Mouse (Mus musculus) limb, embryonic 11.5 days (tissue): ENCODE data around the gene Gm20696. TPM values are rescaled to one million over a fixed set of nuclear protein-coding genes. Genes with fewer than 3 reads are reported as not detected.

Experiments
- ATAC-seq: fragments of 200-750 bp; cut with Nextera tagmentation; 2 replicates; pipeline ENCODE4 v1.8.0; 2017; ENCODE audit warnings: low read depth; ENCODE audit not compliant: insufficient number of reproducible peaks, low FRiP score, low TSS enrichment
- DNase-seq: peaks from one replicate; pipeline ENCODE4 v3.0.0-alpha.2; 2015; ENCODE audit warnings: low spot score
- H3K27ac ChIP-seq: fragments of 300-500 bp; sonication (generic); replicated peaks from 2 replicates; pipeline ENCODE4 v1.5.1; 2014; ENCODE audit warnings: low read depth, mild to moderate bottlenecking, low read length
- H3K27me3 ChIP-seq: fragments of 300-500 bp; sonication (generic); 2 replicates; pipeline ENCODE4 v1.6.1; 2014; ENCODE audit warnings: mild to moderate bottlenecking, low read length, mixed read lengths; ENCODE audit not compliant: control insufficient read depth, insufficient read depth
- H3K36me3 ChIP-seq: fragments of 300-500 bp; sonication (generic); 2 replicates; pipeline ENCODE4 v1.6.1; 2014; ENCODE audit warnings: mild to moderate bottlenecking, low read length, moderate library complexity, mixed read lengths; ENCODE audit not compliant: control insufficient read depth, insufficient read depth
- H3K4me1 ChIP-seq: fragments of 300-500 bp; sonication (generic); 2 replicates; pipeline ENCODE4 v1.6.1; 2014; ENCODE audit warnings: low read length, mixed read lengths; ENCODE audit not compliant: control insufficient read depth, insufficient read depth
- H3K4me2 ChIP-seq: fragments of 300-500 bp; sonication (generic); 2 replicates; pipeline ENCODE4 v1.6.1; 2014; ENCODE audit warnings: low read depth, mild to moderate bottlenecking, moderate library complexity; ENCODE audit not compliant: severe bottlenecking
- H3K4me3 ChIP-seq: fragments of 300-500 bp; sonication (generic); 2 replicates; pipeline ENCODE4 v1.5.1; 2014; ENCODE audit warnings: low read depth, low read length
- H3K9ac ChIP-seq: fragments of 300-500 bp; sonication (generic); 2 replicates; pipeline ENCODE4 v1.6.1; 2014; ENCODE audit warnings: mild to moderate bottlenecking, low read length
- H3K9me3 ChIP-seq: fragments of 300-500 bp; sonication (generic); 2 replicates; pipeline ENCODE4 v1.6.1; 2016; ENCODE audit warnings: low read length; ENCODE audit not compliant: control insufficient read depth
- WGBS: fragments of 180-500 bp; shearing (Covaris S2); extraction: QIAGEN DNeasy Blood & Tissue Kit; methylation state at CpG from one replicate; pipeline ENCODE4 v1.1.7; 2014; 5-methylcytosine and 5-hydroxymethylcytosine counted together
- polyA plus RNA-seq: library from polyadenylated mRNA; unstranded; fragments of >200 nt; fragmentation: Nextera tagmentation; extraction: Ambion mirVana; gene quantifications from 2 replicates; pipeline ENCODE4 v1.2.1, GENCODE M21; 2014

The Gm20696 gene
- polyA plus RNA-seq, 1 experiment from 2014 or later, result 4.0 TPM

DNA sequence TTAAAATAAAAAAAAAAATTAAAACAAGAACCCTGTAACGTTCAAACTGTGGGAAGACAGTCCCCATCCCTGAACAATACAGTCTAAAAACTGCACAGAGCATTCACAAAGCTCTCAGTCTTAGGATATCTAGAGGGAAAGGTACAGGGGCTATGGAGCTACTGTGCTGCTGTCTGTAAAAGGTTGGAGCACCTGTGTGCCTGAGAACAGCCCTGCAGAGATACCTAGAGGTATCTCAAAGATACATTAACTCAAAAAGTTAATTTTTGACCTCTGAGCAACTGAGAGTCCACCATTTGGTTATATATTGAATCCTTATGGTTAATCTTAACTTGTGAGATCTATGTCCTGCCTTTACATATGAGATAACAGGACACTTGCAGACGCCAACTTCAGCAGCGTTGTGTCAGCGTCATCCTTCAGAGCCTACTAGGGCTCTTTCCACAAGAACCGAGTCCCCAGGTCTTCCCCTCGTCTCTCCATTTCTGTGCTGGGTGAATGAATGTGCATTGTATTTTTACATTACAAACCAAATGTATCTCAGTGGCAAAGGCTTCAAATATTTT, 174.5 kb downstream of the Gm20696 start:
- WGBS, result 84% methylated on average over 6 of the region's 6 CpGs
- Histone ChIP-seq H3K4me3 (no peak overlapping the region), H3K27ac (no peak overlapping the region), H3K27me3 (no peaks in the 10 kb centered on the region), H3K9me3 (no peaks in the 10 kb centered on the region), H3K4me1 (peaks cover 4% of the 10 kb centered on the region), H3K4me2 (no peak overlapping the region), H3K36me3 (no peaks in the 10 kb centered on the region), H3K9ac (no peak overlapping the region)
- no peak for DNase-seq
- ATAC-seq, result no peak

DNA sequence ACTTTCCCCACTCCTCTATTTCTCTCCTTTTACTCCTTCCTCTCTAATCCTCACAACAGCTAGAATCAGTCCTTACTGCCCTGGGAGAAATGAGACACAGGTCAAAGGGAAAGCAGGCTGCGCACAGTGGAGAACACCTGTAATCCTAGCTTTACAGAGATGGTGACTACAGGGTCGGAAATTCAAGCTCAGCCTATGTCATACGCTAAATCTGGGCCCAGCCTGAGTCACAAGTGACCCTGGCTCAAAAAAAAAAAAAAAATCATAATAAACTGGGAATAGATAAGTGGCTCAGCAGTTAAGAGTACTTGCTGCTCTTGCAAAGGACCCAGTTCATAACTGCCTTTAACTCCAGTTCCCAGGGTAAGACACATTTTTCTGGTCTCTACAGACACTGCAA, 175.5 kb downstream of the Gm20696 start:
- Histone ChIP-seq H3K36me3 (no peaks in the 10 kb centered on the region), H3K27ac (no peak overlapping the region), H3K4me3 (no peak overlapping the region), H3K4me1 (peaks cover 4% of the 10 kb centered on the region), H3K9me3 (no peaks in the 10 kb centered on the region), H3K4me2 (no peak overlapping the region), H3K27me3 (no peaks in the 10 kb centered on the region), H3K9ac (no peak overlapping the region)
- 77% methylated on average over 3 of the region's 3 CpGs for WGBS
- ATAC-seq, result no peak
- no peak for DNase-seq

DNA sequence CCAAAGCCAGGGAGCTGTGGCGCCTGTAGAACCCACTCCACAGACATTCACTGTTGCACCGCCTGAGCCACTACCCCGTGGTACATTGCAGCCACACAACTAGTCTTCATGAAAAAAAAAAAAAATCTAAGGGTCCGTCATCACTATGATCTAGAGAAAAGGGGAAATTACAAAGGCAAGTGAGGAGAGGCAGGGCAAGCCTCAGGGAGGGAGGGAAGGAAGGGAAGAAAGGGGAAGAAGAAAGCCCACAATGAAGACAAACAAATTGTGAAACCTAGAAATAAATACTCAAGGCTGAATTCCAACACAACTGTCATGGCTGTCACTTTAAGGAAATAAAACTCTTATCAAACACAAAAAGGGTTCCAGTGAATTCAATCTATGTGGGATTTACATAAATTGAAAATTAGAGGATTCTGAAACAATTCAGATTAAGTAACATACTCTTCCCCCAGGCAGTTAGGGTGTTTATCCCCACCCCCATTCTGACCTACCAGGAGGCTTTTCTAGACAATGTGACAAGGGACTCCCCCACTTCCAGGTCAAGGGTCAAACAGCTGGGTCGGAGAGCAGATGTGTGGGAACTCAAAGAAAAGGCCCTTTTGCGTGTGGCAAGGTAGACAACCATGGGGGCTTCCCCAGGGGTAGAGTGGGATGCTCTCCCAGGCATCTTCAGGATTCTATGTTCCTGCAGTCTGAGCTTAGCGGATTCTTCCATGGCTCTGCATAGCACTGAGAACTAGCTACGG, 176.5 kb downstream of the Gm20696 start:
- no peak for ATAC-seq
- WGBS, result 78% methylated on average over 8 of the region's 8 CpGs
- no peak overlapping the region for H3K4me3 ChIP-seq

DNA sequence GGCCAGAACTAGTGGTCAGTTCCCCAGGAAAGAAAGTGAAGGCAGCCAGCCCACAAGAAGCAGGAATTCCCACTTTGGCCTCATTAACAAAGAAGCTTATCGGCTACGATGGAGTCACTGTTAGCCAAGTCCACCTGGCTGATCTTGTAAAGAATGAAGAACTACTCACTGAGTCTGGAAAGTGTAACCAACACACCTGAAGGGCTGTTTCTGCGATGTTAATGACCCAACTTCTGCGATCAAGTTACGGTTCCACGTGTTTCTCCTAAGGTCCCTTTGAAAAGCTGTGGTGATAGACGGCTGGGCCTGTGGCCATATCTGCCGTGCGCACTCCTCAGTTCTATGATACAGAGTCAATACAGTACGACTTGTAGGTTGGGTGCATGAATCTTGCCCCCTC, 177.2 kb downstream of the Gm20696 start:
- no peak overlapping the region for H3K4me3 ChIP-seq
- 54% methylated on average over 10 of the region's 10 CpGs for WGBS
- DNase-seq, result no peak
- no peaks in the 10 kb centered on the region for H3K27me3 ChIP-seq
- ATAC-seq, result no peak
- H3K27ac ChIP-seq, result no peak overlapping the region
- no peaks in the 10 kb centered on the region for H3K9me3 ChIP-seq
- H3K4me1 ChIP-seq, result peaks cover 16% of the 10 kb centered on the region
- H3K9ac ChIP-seq, result no peak overlapping the region
- no peaks in the 10 kb centered on the region for H3K36me3 ChIP-seq
- H3K4me2 ChIP-seq, result no peak overlapping the region

More for the DNA sequence above, 176.5 kb downstream of the Gm20696 start:
- Histone ChIP-seq H3K27ac (no peak overlapping the region), H3K4me2 (no peak overlapping the region), H3K27me3 (no peaks in the 10 kb centered on the region), H3K9me3 (no peaks in the 10 kb centered on the region), H3K4me1 (peaks cover 12% of the 10 kb centered on the region), H3K9ac (no peak overlapping the region), H3K36me3 (no peaks in the 10 kb centered on the region)
- no peak for DNase-seq

DNA sequence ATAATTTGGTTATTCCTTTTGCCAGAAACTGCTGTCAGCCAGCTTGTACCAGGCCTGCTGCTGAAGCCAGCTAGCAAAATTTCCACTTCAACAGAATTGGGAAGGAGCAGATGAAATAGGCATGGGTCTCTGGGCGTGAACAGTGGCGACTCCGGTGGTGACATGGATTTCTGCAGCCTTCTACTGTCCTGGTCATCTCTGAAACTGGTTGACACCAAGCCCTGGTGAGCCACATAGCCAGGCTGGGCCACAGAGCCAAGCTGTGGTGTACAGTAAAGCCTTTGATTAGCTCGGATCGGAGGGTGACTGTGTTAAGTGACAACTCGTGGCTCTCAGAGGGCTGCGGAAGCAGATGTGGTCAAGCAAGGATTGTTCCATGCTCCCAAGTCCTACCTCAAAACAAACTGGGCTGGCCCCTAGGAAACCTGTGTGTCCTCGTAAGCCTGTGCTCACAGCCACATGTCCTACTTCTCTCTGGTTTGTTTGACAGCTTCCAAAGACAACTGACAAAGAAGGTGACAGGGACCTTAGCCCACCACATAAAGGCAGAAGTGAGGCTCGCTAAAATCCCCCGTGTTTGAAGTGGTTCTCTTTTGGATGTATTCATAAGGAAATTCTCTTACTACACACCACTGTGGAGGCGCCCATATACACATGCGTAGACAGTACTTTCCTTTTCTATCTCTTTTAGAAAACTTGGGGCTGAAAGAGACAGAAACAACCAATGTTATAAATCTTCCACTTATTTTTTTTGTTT, 180.5 kb downstream of the Gm20696 start:
- Histone ChIP-seq H3K27me3 (no peaks in the 10 kb centered on the region), H3K4me3 (no peak overlapping the region), H3K4me2 (peak overlapping the region; percentile 38; the same call in 1 of the 2 replicates), H3K9me3 (no peaks in the 10 kb centered on the region), H3K9ac (no peak overlapping the region), H3K27ac (no peak overlapping the region; the same call in 1 of the 2 replicates), H3K36me3 (no peaks in the 10 kb centered on the region), H3K4me1 (peaks cover 28% of the 10 kb centered on the region)
- DNase-seq, result peak; percentile 40
- no peak for ATAC-seq
- 66% methylated on average over 12 of the region's 12 CpGs for WGBS

DNA sequence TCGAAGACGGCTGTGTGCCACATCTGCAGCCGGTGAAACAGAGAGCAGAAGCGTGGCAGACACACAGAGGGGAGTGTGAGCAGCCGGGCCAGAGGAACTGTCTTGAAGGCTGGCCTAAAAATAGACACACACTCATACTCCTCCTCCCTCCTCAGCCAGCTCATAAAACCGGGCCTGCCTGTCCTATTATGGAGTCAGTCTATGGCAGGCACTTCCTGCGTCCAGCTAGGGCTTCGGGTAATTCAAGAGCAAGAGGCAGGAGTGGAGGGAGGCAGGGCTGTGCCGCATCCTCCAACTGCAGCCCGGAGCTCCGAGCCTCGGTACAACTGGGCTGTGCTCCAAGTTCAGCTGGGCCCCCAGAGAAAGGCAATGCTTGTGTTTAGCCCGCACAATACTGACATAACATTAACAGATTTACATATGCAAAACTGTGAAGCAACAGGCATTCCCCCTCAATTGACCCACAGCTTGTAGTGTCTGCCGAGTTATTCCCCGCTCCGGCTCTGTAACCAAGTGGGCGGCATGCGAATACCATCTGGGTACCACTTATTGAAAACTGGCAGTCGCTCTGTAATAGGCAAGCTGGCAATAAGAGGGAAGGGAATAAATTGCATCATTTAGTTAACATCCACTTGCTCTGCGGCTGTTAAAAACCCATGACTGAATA, 181.2 kb downstream of the Gm20696 start:
- 23% methylated on average over 20 of the region's 20 CpGs for WGBS
- peak overlapping the region; percentile 27; the same call in 1 of the 2 replicates for H3K9ac ChIP-seq
- no peak for DNase-seq

DNA sequence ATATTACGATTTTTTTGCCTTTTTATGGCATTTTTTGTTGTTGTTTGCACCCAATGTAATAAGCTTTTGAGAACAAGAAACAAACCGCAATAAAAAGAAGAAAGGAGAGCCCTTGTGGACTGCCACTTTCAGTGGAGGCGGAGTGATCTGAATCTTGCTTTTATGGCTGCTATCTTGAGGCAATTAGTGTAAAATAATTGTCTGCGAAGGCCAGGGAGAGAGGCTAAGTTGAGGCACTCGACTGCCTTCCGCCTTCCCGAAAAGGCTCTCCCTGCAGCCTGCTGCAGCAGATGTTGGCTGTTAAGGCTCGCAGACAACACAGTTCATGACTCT, 181.7 kb downstream of the Gm20696 start:
- no peaks in the 10 kb centered on the region for H3K36me3 ChIP-seq
- ATAC-seq, result no peak
- peaks cover 28% of the 10 kb centered on the region for H3K4me1 ChIP-seq

More for the DNA sequence above, 181.2 kb downstream of the Gm20696 start:
- Histone ChIP-seq H3K27ac (peak overlapping the region; percentile 87), H3K4me1 (peaks cover 28% of the 10 kb centered on the region), H3K36me3 (no peaks in the 10 kb centered on the region), H3K4me2 (peak overlapping the region; percentile 38), H3K27me3 (no peaks in the 10 kb centered on the region), H3K9me3 (no peaks in the 10 kb centered on the region), H3K4me3 (no peak overlapping the region)
- peak; percentile 91 for ATAC-seq

DNA sequence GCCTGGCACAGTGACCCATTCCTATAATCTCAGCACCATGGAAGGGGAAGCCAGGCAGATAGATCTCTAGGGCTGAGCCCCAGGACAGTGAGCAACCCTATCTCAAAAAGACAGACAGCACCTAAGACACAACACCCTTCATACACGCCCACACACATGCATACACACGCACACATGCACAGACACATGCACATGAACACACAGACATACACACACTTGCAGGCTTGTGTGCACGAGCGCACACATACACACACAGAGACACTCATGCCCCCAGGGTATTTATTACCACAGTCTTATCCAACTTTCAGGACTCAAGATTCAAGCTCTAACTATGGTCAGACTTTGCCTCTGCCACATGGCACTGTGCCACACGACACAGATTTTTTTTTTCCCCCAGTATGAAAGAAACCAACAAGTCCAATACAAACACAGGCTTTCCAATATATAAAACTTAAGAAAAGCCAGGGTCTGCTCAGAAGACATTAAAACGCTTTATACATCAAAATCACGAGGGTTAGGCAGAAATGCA, 182.3 kb downstream of the Gm20696 start:
- Histone ChIP-seq H3K36me3 (no peaks in the 10 kb centered on the region), H3K4me2 (no peak overlapping the region), H3K9me3 (no peaks in the 10 kb centered on the region), H3K27ac (peak overlapping the region; percentile 52; the same call in 1 of the 2 replicates), H3K9ac (no peak overlapping the region), H3K4me3 (no peak overlapping the region), H3K27me3 (no peaks in the 10 kb centered on the region), H3K4me1 (peaks cover 28% of the 10 kb centered on the region)
- DNase-seq, result no peak
- WGBS, result 59% methylated on average over 7 of the region's 7 CpGs
- no peak for ATAC-seq

More for the DNA sequence above, 181.7 kb downstream of the Gm20696 start:
- no peaks in the 10 kb centered on the region for H3K9me3 ChIP-seq
- peak overlapping the region; percentile 38 for H3K4me2 ChIP-seq
- 5% methylated on average over 8 of the region's 8 CpGs for WGBS
- no peak overlapping the region for H3K4me3 ChIP-seq
- H3K27ac ChIP-seq, result peak overlapping the region; percentile 87
- peak; percentile 80 for DNase-seq
- peak overlapping the region; percentile 27; the same call in 1 of the 2 replicates for H3K9ac ChIP-seq
- H3K27me3 ChIP-seq, result no peaks in the 10 kb centered on the region
